Mouse (Mus musculus): ENCODE results near the gene Mettl7b. TPM values are rescaled to one million over a fixed set of nuclear protein-coding genes. Genes with fewer than 3 reads are reported as not detected.

Mettl7b gene
- polyA plus RNA-seq, 1 experiment from 2014 or later = 232 TPM

- no peaks in the 10 kb centered on the region for H3K27me3 ChIP-seq (replicated peaks; ENCODE audit: control insufficient read depth, insufficient read depth, low read length)
- H3K4me2 ChIP-seq (replicated peaks; ENCODE audit: low read depth) = no peak overlapping the region
- no peak overlapping the region for H3K27ac ChIP-seq (ENCODE audit: low read depth, low read length)
- no peak overlapping the region for H3K9ac ChIP-seq (ENCODE audit: low read depth, low read length)
- no peaks in the 10 kb centered on the region for H3K4me1 ChIP-seq (replicated peaks; ENCODE audit: control insufficient read depth, insufficient read depth, low read length)
- no peak for TF ChIP-seq CTCF (IDR thresholded peaks at IDR 0.05; ENCODE audit: low read depth)
- H3K4me3 ChIP-seq (ENCODE audit: low read depth, low read length) = no peak overlapping the region
- H3K9me3 ChIP-seq (ENCODE audit: control insufficient read depth) = no peaks in the 10 kb centered on the region
- no peak for ATAC-seq
- 74% methylated on average over 4 of the region's 4 CpGs for WGBS
- peaks cover 53% of the 10 kb centered on the region for H3K36me3 ChIP-seq (ENCODE audit: control insufficient read depth, insufficient read depth)
Measured at GRCm38 (mm10) chr10:128912791-128913190, 48.0 kb downstream of the Mettl7b start.

- 85% methylated on average over 4 of the region's 4 CpGs for WGBS
- no peaks in the 10 kb centered on the region for H3K4me1 ChIP-seq (replicated peaks; ENCODE audit: control insufficient read depth, insufficient read depth, low read length)
- peak overlapping the region; percentile 6; the same call in 1 of the 2 replicates for H3K4me2 ChIP-seq (replicated peaks; ENCODE audit: low read depth)
- no peak for ATAC-seq
- no peaks in the 10 kb centered on the region for H3K9me3 ChIP-seq (ENCODE audit: control insufficient read depth)
- no peak overlapping the region for H3K27ac ChIP-seq (ENCODE audit: low read depth, low read length)
- TF ChIP-seq CTCF (IDR thresholded peaks at IDR 0.05; ENCODE audit: low read depth) = no peak
- peaks cover 48% of the 10 kb centered on the region for H3K36me3 ChIP-seq (ENCODE audit: control insufficient read depth, insufficient read depth)
- H3K27me3 ChIP-seq (replicated peaks; ENCODE audit: control insufficient read depth, insufficient read depth, low read length) = no peaks in the 10 kb centered on the region
- no peak overlapping the region for H3K9ac ChIP-seq (ENCODE audit: low read depth, low read length)
- no peak overlapping the region for H3K4me3 ChIP-seq (ENCODE audit: low read depth, low read length)
Measured at GRCm38 (mm10) chr10:128912268-128912667, 48.5 kb downstream of the Mettl7b start.

- WGBS = 84% methylated on average over 6 of the region's 6 CpGs
- H3K27ac ChIP-seq (ENCODE audit: low read depth, low read length) = no peak overlapping the region
- H3K36me3 ChIP-seq (ENCODE audit: control insufficient read depth, insufficient read depth) = peaks cover 41% of the 10 kb centered on the region
- H3K27me3 ChIP-seq (replicated peaks; ENCODE audit: control insufficient read depth, insufficient read depth, low read length) = no peaks in the 10 kb centered on the region
- peak overlapping the region; percentile 85 for H3K4me2 ChIP-seq (replicated peaks; ENCODE audit: low read depth)
- H3K9ac ChIP-seq (ENCODE audit: low read depth, low read length) = no peak overlapping the region
- ATAC-seq = no peak
- H3K4me1 ChIP-seq (replicated peaks; ENCODE audit: control insufficient read depth, insufficient read depth, low read length) = no peaks in the 10 kb centered on the region
- H3K9me3 ChIP-seq (ENCODE audit: control insufficient read depth) = no peaks in the 10 kb centered on the region
- no peak for TF ChIP-seq CTCF (IDR thresholded peaks at IDR 0.05; ENCODE audit: low read depth)
- H3K4me3 ChIP-seq (ENCODE audit: low read depth, low read length) = peak overlapping the region; percentile 87; the same call in 1 of the 2 replicates
Measured at GRCm38 (mm10) chr10:128911430-128911829, 49.4 kb downstream of the Mettl7b start.

- Histone ChIP-seq H3K4me1 (replicated peaks; ENCODE audit: control insufficient read depth, insufficient read depth, low read length) (no peaks in the 10 kb centered on the region), H3K36me3 (ENCODE audit: control insufficient read depth, insufficient read depth) (peaks cover 31% of the 10 kb centered on the region), H3K27ac (ENCODE audit: low read depth, low read length) (peak overlapping the region; percentile 98), H3K27me3 (replicated peaks; ENCODE audit: control insufficient read depth, insufficient read depth, low read length) (no peaks in the 10 kb centered on the region), H3K9ac (ENCODE audit: low read depth, low read length) (peak overlapping the region; percentile 93), H3K9me3 (ENCODE audit: control insufficient read depth) (no peaks in the 10 kb centered on the region), H3K4me2 (replicated peaks; ENCODE audit: low read depth) (peak overlapping the region; percentile 85), H3K4me3 (ENCODE audit: low read depth, low read length) (peak overlapping the region; percentile 87)
- under 1% methylated on average over 59 of the region's 66 CpGs for WGBS
- TF ChIP-seq CTCF (IDR thresholded peaks at IDR 0.05; ENCODE audit: low read depth) = no peak
- peak; percentile 31; the same call in 1 of the 2 replicates for ATAC-seq
Measured at GRCm38 (mm10) chr10:128910066-128910841, 50.5 kb downstream of the Mettl7b start.

- no peaks in the 10 kb centered on the region for H3K9me3 ChIP-seq (ENCODE audit: control insufficient read depth)
- H3K4me1 ChIP-seq (replicated peaks; ENCODE audit: control insufficient read depth, insufficient read depth, low read length) = no peaks in the 10 kb centered on the region
- peak overlapping the region; percentile 98 for H3K27ac ChIP-seq (ENCODE audit: low read depth, low read length)
- ATAC-seq = peak; percentile 68
- peak overlapping the region; percentile 87 for H3K4me3 ChIP-seq (ENCODE audit: low read depth, low read length)
- TF ChIP-seq CTCF (IDR thresholded peaks at IDR 0.05; ENCODE audit: low read depth) = no peak
- 1% methylated on average over 35 of the region's 41 CpGs for WGBS
- H3K9ac ChIP-seq (ENCODE audit: low read depth, low read length) = peak overlapping the region; percentile 93
- H3K27me3 ChIP-seq (replicated peaks; ENCODE audit: control insufficient read depth, insufficient read depth, low read length) = no peaks in the 10 kb centered on the region
- H3K36me3 ChIP-seq (ENCODE audit: control insufficient read depth, insufficient read depth) = peaks cover 25% of the 10 kb centered on the region
- peak overlapping the region; percentile 85 for H3K4me2 ChIP-seq (replicated peaks; ENCODE audit: low read depth)
Measured at GRCm38 (mm10) chr10:128909567-128910028, 51.2 kb downstream of the Mettl7b start.

- no peaks in the 10 kb centered on the region for H3K27me3 ChIP-seq (replicated peaks; ENCODE audit: control insufficient read depth, insufficient read depth, low read length)
- no peaks in the 10 kb centered on the region for H3K9me3 ChIP-seq (ENCODE audit: control insufficient read depth)
- H3K36me3 ChIP-seq (ENCODE audit: control insufficient read depth, insufficient read depth) = peaks cover 18% of the 10 kb centered on the region
- peak overlapping the region; percentile 98 for H3K27ac ChIP-seq (ENCODE audit: low read depth, low read length)
- WGBS = 31% methylated on average over 13 of the region's 13 CpGs
- no peak for TF ChIP-seq CTCF (IDR thresholded peaks at IDR 0.05; ENCODE audit: low read depth)
- peak overlapping the region; percentile 87 for H3K4me3 ChIP-seq (ENCODE audit: low read depth, low read length)
- ATAC-seq = peak; percentile 71
- H3K4me1 ChIP-seq (replicated peaks; ENCODE audit: control insufficient read depth, insufficient read depth, low read length) = no peaks in the 10 kb centered on the region
- H3K9ac ChIP-seq (ENCODE audit: low read depth, low read length) = peak overlapping the region; percentile 93
- peak overlapping the region; percentile 85 for H3K4me2 ChIP-seq (replicated peaks; ENCODE audit: low read depth)
Measured at GRCm38 (mm10) chr10:128908778-128909448, 51.9 kb downstream of the Mettl7b start.

Other genes with a start within 250 kb of the Mettl7b start
- 7.1 and 8.2 TPM in 2 replicates for gene Dgka, start 216.1 kb downstream of the Mettl7b start, polyA plus RNA-seq (2015; fragmentation: Nextera tagmentation; extraction: Ambion mirVana)
- 22.3 and 22.7 TPM in 2 replicates for gene Pym1, start 213.1 kb downstream of the Mettl7b start, polyA plus RNA-seq (2015; fragmentation: Nextera tagmentation; extraction: Ambion mirVana)
- gene Mmp19, start 170.1 kb downstream of the Mettl7b start, polyA plus RNA-seq (2015; fragmentation: Nextera tagmentation; extraction: Ambion mirVana) = 0.97 and 1.4 TPM in 2 replicates
- 28.2 and 31.8 TPM in 2 replicates for gene Dnajc14, start 156.9 kb downstream of the Mettl7b start, polyA plus RNA-seq (2015; fragmentation: Nextera tagmentation; extraction: Ambion mirVana)
- 5.1 and 5.7 TPM in 2 replicates for gene Tmem198b, start 156.6 kb downstream of the Mettl7b start, polyA plus RNA-seq (2015; fragmentation: Nextera tagmentation; extraction: Ambion mirVana)
- 90.3 and 92.1 TPM in 2 replicates for gene Sarnp, start 143.7 kb downstream of the Mettl7b start, polyA plus RNA-seq (2015; fragmentation: Nextera tagmentation; extraction: Ambion mirVana)
- 70.2 and 70.4 TPM in 2 replicates for gene Ormdl2, start 139.3 kb downstream of the Mettl7b start, polyA plus RNA-seq (2015; fragmentation: Nextera tagmentation; extraction: Ambion mirVana)
- 0.99 and 1.6 TPM in 2 replicates for gene Gdf11, start 69.3 kb downstream of the Mettl7b start, polyA plus RNA-seq (2015; fragmentation: Nextera tagmentation; extraction: Ambion mirVana)
- gene Cd63, start 60.0 kb downstream of the Mettl7b start, polyA plus RNA-seq (2015; fragmentation: Nextera tagmentation; extraction: Ambion mirVana) = 939 and 945 TPM in 2 replicates
- gene Rdh5, start 38.1 kb downstream of the Mettl7b start, polyA plus RNA-seq (2015; fragmentation: Nextera tagmentation; extraction: Ambion mirVana) = 12.4 and 13.0 TPM in 2 replicates
- 248 and 257 TPM in 2 replicates for gene Bloc1s1, start 37.0 kb downstream of the Mettl7b start, polyA plus RNA-seq (2015; fragmentation: Nextera tagmentation; extraction: Ambion mirVana)
- 3.1 and 3.6 TPM in 2 replicates for gene Itga7, start 27.2 kb downstream of the Mettl7b start, polyA plus RNA-seq (2015; fragmentation: Nextera tagmentation; extraction: Ambion mirVana)
- gene Olfr9, start 28.4 kb upstream of the Mettl7b start, polyA plus RNA-seq (2015; fragmentation: Nextera tagmentation; extraction: Ambion mirVana) = not detected in 2 replicates
- gene Olfr763, start 49.8 kb upstream of the Mettl7b start, polyA plus RNA-seq (2015; fragmentation: Nextera tagmentation; extraction: Ambion mirVana) = not detected in 2 replicates
- gene Olfr764-ps1, start 78.9 kb upstream of the Mettl7b start, polyA plus RNA-seq (2015; fragmentation: Nextera tagmentation; extraction: Ambion mirVana) = not detected in 2 replicates
- gene Olfr765, start 89.0 kb upstream of the Mettl7b start, polyA plus RNA-seq (2015; fragmentation: Nextera tagmentation; extraction: Ambion mirVana) = not detected in 2 replicates
- not detected in 2 replicates for gene Olfr766-ps1, start 108.0 kb upstream of the Mettl7b start, polyA plus RNA-seq (2015; fragmentation: Nextera tagmentation; extraction: Ambion mirVana)
- not detected in 2 replicates for gene Olfr767, start 121.9 kb upstream of the Mettl7b start, polyA plus RNA-seq (2015; fragmentation: Nextera tagmentation; extraction: Ambion mirVana)
- not detected in 2 replicates for gene Olfr768, start 138.4 kb upstream of the Mettl7b start, polyA plus RNA-seq (2015; fragmentation: Nextera tagmentation; extraction: Ambion mirVana)
- not detected in 2 replicates for gene Olfr769, start 156.9 kb upstream of the Mettl7b start, polyA plus RNA-seq (2015; fragmentation: Nextera tagmentation; extraction: Ambion mirVana)
- gene Olfr770, start 178.0 kb upstream of the Mettl7b start, polyA plus RNA-seq (2015; fragmentation: Nextera tagmentation; extraction: Ambion mirVana) = not detected in 2 replicates
- gene Olfr771, start 203.8 kb upstream of the Mettl7b start, polyA plus RNA-seq (2015; fragmentation: Nextera tagmentation; extraction: Ambion mirVana) = not detected in 2 replicates
- not detected in 2 replicates for gene Olfr772, start 216.9 kb upstream of the Mettl7b start, polyA plus RNA-seq (2015; fragmentation: Nextera tagmentation; extraction: Ambion mirVana)
- not detected in 2 replicates for gene Olfr773, start 226.4 kb upstream of the Mettl7b start, polyA plus RNA-seq (2015; fragmentation: Nextera tagmentation; extraction: Ambion mirVana)